Mouse (Mus musculus) heart, embryonic 12.5 days (tissue): Measurements from ENCODE around the gene Csnk1d. TPM values are rescaled to one million over a fixed set of nuclear protein-coding genes. Genes with fewer than 3 reads are reported as not detected.

Experiments
- ATAC-seq: fragments of 200-750 bp; cut with Nextera tagmentation; 2 replicates; pipeline ENCODE4 v1.8.0; 2017; ENCODE audit warnings: moderate TSS enrichment, moderate library complexity; ENCODE audit not compliant: insufficient number of reproducible peaks, low FRiP score
- H3K27ac ChIP-seq: fragments of 300-500 bp; sonication (generic); 2 replicates; pipeline ENCODE4 v1.5.1; 2016; ENCODE audit warnings: mild to moderate bottlenecking, moderate library complexity; ENCODE audit not compliant: poor library complexity, severe bottlenecking
- H3K27me3 ChIP-seq: fragments of 300-500 bp; sonication (generic); replicated peaks from 2 replicates; pipeline ENCODE4 v1.6.1; 2016; ENCODE audit warnings: mild to moderate bottlenecking, moderate library complexity
- H3K36me3 ChIP-seq: fragments of 300-500 bp; sonication (generic); 2 replicates; pipeline ENCODE4 v1.6.1; 2016; ENCODE audit warnings: mild to moderate bottlenecking, moderate library complexity
- H3K4me1 ChIP-seq: fragments of 300-500 bp; sonication (generic); replicated peaks from 2 replicates; pipeline ENCODE4 v1.6.1; 2016; ENCODE audit warnings: mild to moderate bottlenecking
- H3K4me2 ChIP-seq: fragments of 300-500 bp; sonication (generic); 2 replicates; pipeline ENCODE4 v1.6.1; 2016; ENCODE audit warnings: mild to moderate bottlenecking, moderate library complexity
- H3K4me3 ChIP-seq: fragments of 300-500 bp; sonication (generic); 2 replicates; pipeline ENCODE4 v1.5.1; 2016; ENCODE audit warnings: mild to moderate bottlenecking
- H3K9ac ChIP-seq: fragments of 300-500 bp; sonication (generic); 2 replicates; pipeline ENCODE4 v1.6.1; 2016; ENCODE audit warnings: mild to moderate bottlenecking, moderate library complexity
- H3K9me3 ChIP-seq: fragments of 300-500 bp; sonication (generic); replicated peaks from 2 replicates; pipeline ENCODE4 v1.6.1; 2016; ENCODE audit warnings: mild to moderate bottlenecking, moderate library complexity
- WGBS: fragments of 180-500 bp; shearing (Covaris S2); methylation state at CpG from one replicate; pipeline ENCODE4 v1.1.7; 2016; 5-methylcytosine and 5-hydroxymethylcytosine counted together
- polyA plus RNA-seq: library from polyadenylated mRNA; unstranded; fragments of >200 nt; fragmentation: Nextera tagmentation; extraction: Ambion mirVana; gene quantifications from 2 replicates; pipeline ENCODE4 v1.2.1, GENCODE M21; 2016

Csnk1d gene
- polyA plus RNA-seq, 1 experiment from 2014 or later = 94.7 TPM

DNA sequence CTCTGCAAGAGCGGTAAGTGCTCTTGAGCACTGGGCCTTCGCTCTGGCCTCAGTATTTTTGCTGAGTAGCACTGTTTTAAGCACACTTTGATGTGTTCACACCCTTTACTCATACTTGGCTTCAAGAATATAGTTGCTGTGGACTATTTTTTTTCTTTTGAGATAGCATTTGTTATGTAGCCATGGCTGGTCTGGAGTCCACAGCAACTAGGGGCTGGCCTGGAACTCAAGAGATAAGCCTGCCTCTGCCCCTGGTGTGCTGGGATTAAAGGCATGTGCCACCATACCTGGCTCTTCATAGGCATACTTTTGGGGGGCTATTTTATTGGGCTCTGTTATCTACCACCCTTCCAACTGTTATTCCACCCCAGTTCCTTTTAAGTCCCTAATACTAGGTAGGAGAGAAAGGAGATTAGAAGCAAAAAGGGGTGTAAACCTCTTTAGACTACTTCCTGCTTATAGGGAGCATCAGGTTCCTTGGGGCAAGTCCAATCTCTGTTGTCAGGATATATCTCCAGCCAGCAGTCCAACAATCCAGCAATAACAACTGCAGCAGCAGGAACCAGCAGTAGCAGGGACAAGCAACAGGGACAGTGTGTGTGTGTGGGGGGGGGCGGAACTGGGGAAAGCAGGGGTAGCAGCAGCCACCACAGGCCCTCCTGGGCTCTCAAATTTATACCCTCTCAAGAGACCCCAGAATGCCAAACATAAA is 19.1 kb upstream of the Csnk1d start:
- Histone ChIP-seq H3K9me3 (no peaks in the 10 kb centered on the region), H3K36me3 (no peaks in the 10 kb centered on the region), H3K27ac (no peak overlapping the region), H3K9ac (no peak overlapping the region), H3K4me2 (no peak overlapping the region), H3K27me3 (peaks cover 10% of the 10 kb centered on the region; the same call in 1 of the 2 replicates), H3K4me3 (no peak overlapping the region), H3K4me1 (peaks cover 6% of the 10 kb centered on the region; the same call in 1 of the 2 replicates)
- ATAC-seq = no peak
- WGBS = 91% methylated on average over 3 of the region's 3 CpGs

DNA sequence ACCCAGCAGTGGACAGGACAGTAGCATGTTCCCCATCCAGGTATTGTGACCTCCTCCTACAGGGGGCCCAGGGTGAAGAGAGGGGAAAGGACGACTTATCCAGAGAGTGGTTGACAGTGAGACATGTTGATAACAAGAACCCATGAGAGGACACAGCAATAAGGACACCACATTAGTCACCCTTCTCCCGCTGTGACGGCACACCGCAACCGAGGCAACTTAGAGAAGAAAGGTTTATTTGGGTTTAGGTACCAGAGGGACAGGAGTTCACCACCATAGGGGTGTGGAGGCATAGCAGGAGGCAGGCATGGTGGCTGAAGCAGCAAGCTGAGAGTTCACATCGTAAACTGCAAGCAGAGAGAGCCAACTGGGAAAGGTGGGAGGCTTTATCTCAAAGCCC is 15.1 kb upstream of the Csnk1d start:
- no peak overlapping the region for H3K4me3 ChIP-seq

DNA sequence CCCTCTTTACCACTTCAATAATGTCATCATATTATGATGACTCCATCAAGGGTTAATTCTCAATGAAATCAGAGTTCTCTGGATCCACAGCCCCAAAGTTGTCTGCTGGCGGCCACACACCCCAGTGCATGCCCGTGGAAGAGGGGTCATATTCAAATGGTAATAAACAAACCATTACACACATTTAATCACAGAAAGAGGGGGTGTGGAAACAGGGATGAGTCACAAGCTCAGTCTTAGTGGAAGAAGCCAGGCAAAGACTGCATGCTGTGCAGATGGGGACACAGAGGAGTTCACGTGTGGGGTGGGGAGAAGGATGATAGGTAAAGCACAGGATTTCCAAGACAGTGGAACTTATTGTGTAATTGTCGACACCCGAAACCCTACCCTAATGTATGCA is 13.2 kb upstream of the Csnk1d start:
- H3K27ac ChIP-seq = no peak overlapping the region
- H3K9me3 ChIP-seq = no peaks in the 10 kb centered on the region
- WGBS = 67% methylated on average over 5 of the region's 5 CpGs
- H3K27me3 ChIP-seq = no peaks in the 10 kb centered on the region
- H3K9ac ChIP-seq = no peak overlapping the region
- 0 out of 2 replicates have a peak, but pooled peaks cover 1% of the 10 kb centered on the region for H3K36me3 ChIP-seq
- H3K4me1 ChIP-seq = peaks cover 6% of the 10 kb centered on the region
- no peak overlapping the region for H3K4me2 ChIP-seq
- ATAC-seq = no peak
- H3K4me3 ChIP-seq = no peak overlapping the region

More for the DNA sequence above, 15.1 kb upstream of the Csnk1d start:
- no peak for ATAC-seq
- H3K27ac ChIP-seq = no peak overlapping the region
- H3K9ac ChIP-seq = no peak overlapping the region
- peaks cover 6% of the 10 kb centered on the region for H3K4me1 ChIP-seq
- no peaks in the 10 kb centered on the region for H3K9me3 ChIP-seq
- WGBS = 53% methylated on average over 6 of the region's 6 CpGs
- no peaks in the 10 kb centered on the region for H3K27me3 ChIP-seq
- no peaks in the 10 kb centered on the region for H3K36me3 ChIP-seq
- H3K4me2 ChIP-seq = no peak overlapping the region

DNA sequence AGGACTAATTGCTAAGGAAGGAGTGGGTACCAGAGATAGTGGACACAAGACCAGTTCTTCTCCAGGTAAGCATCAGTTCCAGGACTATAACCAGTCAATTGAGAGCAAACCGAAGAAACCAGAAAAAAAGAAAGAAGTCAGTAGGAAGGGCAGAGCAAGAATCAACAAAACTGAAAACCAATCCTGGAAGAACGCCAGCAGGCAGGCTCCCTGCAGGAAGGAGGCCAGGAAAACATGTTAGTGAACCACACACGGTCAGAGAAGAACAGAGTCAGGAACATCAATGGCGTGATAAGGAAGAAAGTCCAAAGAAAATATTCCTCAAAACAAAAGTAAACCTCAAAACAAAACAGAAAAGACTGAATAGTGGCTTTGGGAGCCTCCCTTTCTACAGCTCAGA is 10.8 kb upstream of the Csnk1d start:
- H3K27ac ChIP-seq = no peak overlapping the region
- H3K27me3 ChIP-seq = no peaks in the 10 kb centered on the region
- WGBS = 58% methylated on average over 4 of the region's 4 CpGs
- H3K4me1 ChIP-seq = peaks cover 6% of the 10 kb centered on the region
- H3K9me3 ChIP-seq = no peaks in the 10 kb centered on the region
- ATAC-seq = 0 out of 2 replicates have a peak, but pooled peaks have one; percentile 39
- no peak overlapping the region for H3K9ac ChIP-seq
- no peak overlapping the region for H3K4me3 ChIP-seq
- H3K4me2 ChIP-seq = no peak overlapping the region
- H3K36me3 ChIP-seq = 0 out of 2 replicates have a peak, but pooled peaks cover 12% of the 10 kb centered on the region

DNA sequence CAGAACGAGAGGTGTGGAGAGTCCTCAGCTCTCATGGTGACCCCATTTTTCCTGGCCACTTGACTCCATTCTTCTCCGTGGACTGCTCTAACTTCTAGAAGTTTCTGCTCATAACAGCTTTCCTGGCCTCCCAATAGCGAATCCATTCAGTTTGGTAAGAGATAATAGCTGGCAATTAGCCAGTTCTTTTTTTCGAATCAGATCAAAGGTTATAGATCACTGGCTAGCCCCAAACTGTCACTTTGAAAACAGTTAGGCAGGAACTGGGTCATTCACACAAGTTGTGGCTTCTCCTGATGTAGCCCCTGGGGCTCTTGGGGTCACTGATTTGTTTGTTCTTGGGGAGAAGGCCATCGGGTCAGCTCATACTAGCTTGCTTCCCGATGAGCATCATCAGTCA is 3.6 kb upstream of the Csnk1d start:
- Histone ChIP-seq H3K9ac (no peak overlapping the region), H3K4me3 (no peak overlapping the region), H3K9me3 (no peaks in the 10 kb centered on the region), H3K36me3 (0 out of 2 replicates have a peak, but pooled peaks cover 23% of the 10 kb centered on the region), H3K27me3 (no peaks in the 10 kb centered on the region), H3K4me2 (no peak overlapping the region), H3K27ac (no peak overlapping the region), H3K4me1 (peaks cover 35% of the 10 kb centered on the region)
- WGBS = 89% methylated on average over 6 of the region's 6 CpGs
- no peak for ATAC-seq

DNA sequence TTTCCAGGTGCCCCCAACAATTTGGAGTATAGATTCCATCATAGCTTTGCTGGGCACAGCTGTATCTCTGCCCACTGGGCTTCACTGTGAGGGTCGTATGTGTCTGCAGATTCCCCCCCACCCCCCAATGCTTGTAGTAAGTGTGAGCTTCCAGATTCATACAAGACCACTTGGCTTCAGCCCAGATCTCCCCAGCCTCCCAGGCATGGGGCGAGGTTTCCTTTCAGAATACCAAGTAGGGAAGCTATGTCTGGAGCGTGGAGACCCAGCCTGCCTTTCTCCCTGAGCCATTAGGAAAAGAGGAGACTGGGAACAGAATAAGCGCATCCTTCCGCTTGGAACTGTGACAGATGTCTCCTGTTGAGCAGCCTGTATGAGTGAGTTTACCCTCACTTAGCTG is 2.5 kb upstream of the Csnk1d start:
- Histone ChIP-seq H3K4me1 (peaks cover 46% of the 10 kb centered on the region), H3K27me3 (no peaks in the 10 kb centered on the region), H3K9me3 (no peaks in the 10 kb centered on the region), H3K36me3 (0 out of 2 replicates have a peak, but pooled peaks cover 16% of the 10 kb centered on the region), H3K4me3 (no peak overlapping the region), H3K4me2 (no peak overlapping the region), H3K9ac (no peak overlapping the region), H3K27ac (no peak overlapping the region)
- ATAC-seq = no peak
- WGBS = 75% methylated on average over 5 of the region's 5 CpGs

DNA sequence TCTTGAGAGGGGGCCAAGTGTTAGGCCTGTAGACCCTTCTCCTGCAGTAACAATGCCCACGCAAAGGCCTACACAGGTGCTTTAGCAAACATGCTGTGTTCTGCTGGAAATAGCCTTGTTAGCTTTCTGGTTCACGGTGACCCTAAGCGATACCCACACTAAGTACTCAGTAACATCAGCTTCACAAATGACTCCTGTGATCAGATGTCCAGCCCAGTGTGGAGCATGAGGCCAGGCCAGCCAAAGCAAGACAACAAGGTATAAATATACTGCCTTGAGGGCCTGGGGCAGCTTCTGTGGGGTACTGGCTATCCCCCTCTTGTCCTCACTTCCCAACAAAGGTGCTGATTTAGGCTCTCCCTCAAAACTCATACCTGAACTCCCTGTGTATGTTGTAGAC is 1.9 kb upstream of the Csnk1d start:
- Histone ChIP-seq H3K9me3 (no peaks in the 10 kb centered on the region), H3K27me3 (no peaks in the 10 kb centered on the region), H3K4me3 (no peak overlapping the region), H3K4me2 (no peak overlapping the region), H3K9ac (no peak overlapping the region), H3K27ac (no peak overlapping the region), H3K36me3 (0 out of 2 replicates have a peak, but pooled peaks cover 12% of the 10 kb centered on the region), H3K4me1 (peaks cover 52% of the 10 kb centered on the region)
- over 99% methylated on average over 3 of the region's 3 CpGs for WGBS
- no peak for ATAC-seq

DNA sequence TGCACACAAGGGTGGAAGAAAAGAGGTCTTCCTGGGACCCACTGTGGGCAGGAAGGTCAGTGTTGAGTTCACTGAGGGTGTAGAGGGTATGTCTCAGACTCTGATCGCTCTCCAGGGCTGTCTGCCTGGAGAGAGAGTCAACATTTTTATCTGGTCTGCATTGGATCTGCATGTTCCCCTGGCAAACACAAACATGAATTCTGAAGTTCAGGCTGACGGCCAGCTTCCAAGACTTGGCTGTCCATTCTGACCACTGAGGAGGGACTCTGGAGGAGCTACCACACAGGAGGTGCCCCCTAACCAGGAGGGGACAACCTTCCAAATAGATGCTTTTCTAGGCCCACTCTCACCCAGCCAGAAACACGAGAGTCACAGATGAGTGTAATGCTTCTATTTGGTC is 661 bp upstream of the Csnk1d start:
- peak overlapping the region; percentile 97 for H3K27ac ChIP-seq
- peak overlapping the region; percentile 95 for H3K4me2 ChIP-seq
- H3K4me1 ChIP-seq = peaks cover 64% of the 10 kb centered on the region
- H3K4me3 ChIP-seq = peak overlapping the region; percentile 92
- peak overlapping the region; percentile 71 for H3K9ac ChIP-seq
- H3K9me3 ChIP-seq = no peaks in the 10 kb centered on the region
- no peaks in the 10 kb centered on the region for H3K27me3 ChIP-seq
- WGBS = 61% methylated on average over 3 of the region's 3 CpGs
- peaks cover 17% of the 10 kb centered on the region for H3K36me3 ChIP-seq
- no peak for ATAC-seq

DNA sequence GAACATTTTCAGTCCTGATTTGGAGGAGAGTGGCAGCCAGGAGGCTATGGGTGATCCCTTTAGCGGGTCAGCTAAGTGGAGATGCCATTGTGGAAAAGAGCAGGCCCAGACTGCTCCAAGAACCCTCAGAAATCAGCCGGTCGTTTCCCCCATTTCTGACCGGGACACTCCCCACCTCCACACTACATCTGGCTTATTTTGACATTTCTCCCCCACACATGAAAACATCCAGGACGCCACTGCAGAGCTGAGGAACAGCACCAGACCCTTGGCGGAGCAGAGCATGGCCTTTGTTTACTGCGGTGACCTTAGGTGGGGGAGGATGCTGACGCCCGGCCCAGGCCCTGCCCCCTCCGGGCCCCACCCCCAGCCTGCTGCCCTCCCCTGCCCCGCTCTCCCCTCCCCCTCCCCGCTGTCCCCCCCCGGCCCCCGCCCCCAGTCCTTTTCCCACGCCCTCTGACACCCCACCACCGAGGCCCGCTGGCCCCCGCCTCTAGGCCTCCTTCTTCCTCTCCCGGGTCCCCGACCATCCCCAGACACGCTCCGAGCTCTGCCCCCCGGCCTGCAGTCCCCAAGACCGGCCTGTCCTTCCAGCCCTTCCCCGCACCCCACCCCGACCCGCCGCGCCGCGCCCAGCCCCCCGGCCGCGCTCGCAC is 876 bp downstream of the Csnk1d start:
- peak; percentile 84 for ATAC-seq

DNA sequence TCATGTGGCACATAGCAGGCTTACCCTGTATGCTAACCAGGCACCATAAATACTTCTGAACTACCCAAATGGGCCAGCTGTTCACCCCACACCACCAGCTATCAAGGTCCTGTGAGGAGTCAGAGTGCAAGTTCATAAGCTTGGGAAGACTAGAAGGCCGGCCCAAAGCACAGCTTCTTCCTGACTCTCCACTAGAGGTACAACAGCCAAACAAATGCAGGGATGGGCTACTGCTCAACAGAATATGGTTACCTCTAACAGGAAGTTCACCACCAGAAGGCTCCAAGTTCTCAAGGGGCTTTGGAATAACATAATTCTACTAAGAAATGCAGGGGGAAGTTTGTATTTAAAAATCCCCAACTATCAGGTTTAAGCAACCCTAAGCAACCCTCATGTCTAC is 1.6 kb downstream of the Csnk1d start:
- Histone ChIP-seq H3K27ac (no peak overlapping the region), H3K9ac (peak overlapping the region; percentile 100), H3K4me1 (peaks cover 75% of the 10 kb centered on the region), H3K4me2 (peak overlapping the region; percentile 95), H3K36me3 (peaks cover 27% of the 10 kb centered on the region), H3K27me3 (no peaks in the 10 kb centered on the region), H3K4me3 (peak overlapping the region; percentile 92), H3K9me3 (no peaks in the 10 kb centered on the region)
- WGBS = 29% methylated on average over 1 of the region's 1 CpGs
- no peak for ATAC-seq

More for the DNA sequence above, 876 bp downstream of the Csnk1d start:
- peak overlapping the region; percentile 100 for H3K9ac ChIP-seq
- 1% methylated on average over 25 of the region's 35 CpGs for WGBS
- H3K4me2 ChIP-seq = peak overlapping the region; percentile 95
- no peaks in the 10 kb centered on the region for H3K9me3 ChIP-seq
- peaks cover 69% of the 10 kb centered on the region for H3K4me1 ChIP-seq
- no peaks in the 10 kb centered on the region for H3K27me3 ChIP-seq
- H3K27ac ChIP-seq = peak overlapping the region; percentile 97
- peak overlapping the region; percentile 92 for H3K4me3 ChIP-seq
- H3K36me3 ChIP-seq = peaks cover 29% of the 10 kb centered on the region

DNA sequence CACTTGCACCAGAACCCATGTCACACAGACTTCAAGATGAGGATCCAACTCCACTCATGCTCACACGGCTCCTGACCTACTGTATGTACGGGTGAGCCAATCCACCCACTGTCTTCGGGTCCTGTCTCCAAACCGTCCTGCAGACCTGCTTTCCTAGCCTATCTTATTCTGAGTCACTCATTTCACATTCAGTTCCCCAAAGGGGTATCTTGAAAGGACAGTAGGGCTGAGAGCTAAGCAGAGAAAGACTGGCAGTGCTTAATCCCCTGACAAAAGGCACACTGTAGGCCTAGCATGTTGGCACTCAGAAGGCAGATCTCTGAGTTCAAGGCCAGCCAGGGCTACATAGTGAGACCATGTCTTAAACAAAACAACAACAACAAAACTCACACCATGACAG is 2.7 kb downstream of the Csnk1d start:
- Histone ChIP-seq H3K9me3 (no peaks in the 10 kb centered on the region), H3K4me3 (no peak overlapping the region), H3K4me1 (peaks cover 80% of the 10 kb centered on the region), H3K36me3 (peaks cover 29% of the 10 kb centered on the region), H3K9ac (0 out of 2 replicates have a peak overlapping the region, but pooled peaks have one; percentile 10), H3K27ac (no peak overlapping the region), H3K4me2 (peak overlapping the region; percentile 95), H3K27me3 (no peaks in the 10 kb centered on the region)
- no peak for ATAC-seq
- WGBS = 69% methylated on average over 4 of the region's 4 CpGs
